Mouse (Mus musculus) intestine, postnatal 0 days (tissue): Measurements from ENCODE around the gene Oxa1l. TPM values are rescaled to one million over a fixed set of nuclear protein-coding genes. Genes with fewer than 3 reads are reported as not detected.

Experiments used
- ATAC-seq: fragments of 200-750 bp; cut with Nextera tagmentation; 2 replicates; pipeline ENCODE4 v1.8.0; 2017; ENCODE audit warnings: mild to moderate bottlenecking, moderate TSS enrichment, moderate library complexity
- H3K27ac ChIP-seq: fragments of 300-500 bp; sonication (generic); 2 replicates; pipeline ENCODE4 v1.5.1; 2014; ENCODE audit warnings: mild to moderate bottlenecking, low read depth, low read length, moderate library complexity
- H3K27me3 ChIP-seq: fragments of 300-500 bp; sonication (generic); replicated peaks from 2 replicates; pipeline ENCODE4 v1.6.1; 2014; ENCODE audit warnings: low read length, mixed read lengths; ENCODE audit not compliant: control insufficient read depth, insufficient read depth
- H3K36me3 ChIP-seq: fragments of 300-500 bp; sonication (generic); 2 replicates; pipeline ENCODE4 v1.6.1; 2014; ENCODE audit warnings: mild to moderate bottlenecking, moderate library complexity; ENCODE audit not compliant: control insufficient read depth, insufficient read depth
- H3K4me1 ChIP-seq: fragments of 300-500 bp; sonication (generic); replicated peaks from 2 replicates; pipeline ENCODE4 v1.6.1; 2014; ENCODE audit warnings: antibody characterized with exemption, low read length, mixed read lengths; ENCODE audit not compliant: control insufficient read depth, insufficient read depth
- H3K4me2 ChIP-seq: fragments of 300-500 bp; sonication (generic); replicated peaks from 2 replicates; pipeline ENCODE4 v1.6.1; 2014; ENCODE audit warnings: low read depth, mild to moderate bottlenecking, moderate library complexity
- H3K4me3 ChIP-seq: fragments of 300-500 bp; sonication (generic); 2 replicates; pipeline ENCODE4 v1.5.1; 2014; ENCODE audit warnings: low read depth, low read length
- H3K9ac ChIP-seq: fragments of 300-500 bp; sonication (generic); 2 replicates; pipeline ENCODE4 v1.6.1; 2014; ENCODE audit warnings: mild to moderate bottlenecking, low read depth, low read length
- H3K9me3 ChIP-seq: fragments of 300-500 bp; sonication (generic); 2 replicates; pipeline ENCODE4 v1.6.1; 2016; ENCODE audit warnings: mixed run types; ENCODE audit not compliant: control insufficient read depth
- CTCF ChIP-seq: sonication (generic); IDR thresholded peaks from 2 replicates; pipeline ENCODE4 v1.5.1; 2016; ENCODE audit warnings: low read depth, mild to moderate bottlenecking, control low read depth, antibody characterized with exemption, moderate library complexity
- WGBS: fragments of 180-500 bp; shearing (Covaris S2); extraction: QIAGEN DNeasy Blood & Tissue Kit; methylation state at CpG from one replicate; pipeline ENCODE4 v1.1.7; 2014; 5-methylcytosine and 5-hydroxymethylcytosine counted together
- polyA plus RNA-seq: library from polyadenylated mRNA; unstranded; fragments of >200 nt; fragmentation: Nextera tagmentation; extraction: Ambion mirVana; gene quantifications from 2 replicates; pipeline ENCODE4 v1.2.1, GENCODE M21; 2015

The Oxa1l gene
- polyA plus RNA-seq, 1 experiment from 2014 or later: 35.5 TPM

DNA sequence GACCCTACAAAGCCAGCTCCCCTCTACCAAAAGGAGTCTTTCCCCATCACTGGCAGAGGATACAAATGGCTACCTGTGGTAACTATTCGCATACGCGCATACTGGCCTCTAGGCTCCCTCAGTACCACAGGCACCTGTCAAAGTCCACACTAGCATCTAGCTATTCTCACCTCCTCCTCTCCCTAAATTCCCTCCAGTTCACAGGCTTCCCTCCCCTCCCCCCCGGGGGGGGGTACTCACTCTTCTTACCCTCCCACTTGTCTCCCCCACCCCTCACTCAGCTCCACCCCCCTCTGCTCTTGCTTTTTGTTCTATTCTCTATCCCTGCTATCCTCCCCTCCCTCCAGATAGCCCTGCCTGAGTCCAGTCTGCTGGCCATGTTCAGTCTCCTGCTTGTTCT is 20.0 kb downstream of the Oxa1l start:
- Histone ChIP-seq H3K9me3 (no peaks in the 10 kb centered on the region), H3K4me2 (0 out of 2 replicates have a peak overlapping the region, but pooled peaks have one; percentile 4), H3K4me1 (peaks cover 13% of the 10 kb centered on the region; the same call in 1 of the 2 replicates), H3K27me3 (no peaks in the 10 kb centered on the region), H3K4me3 (no peak overlapping the region), H3K9ac (no peak overlapping the region), H3K36me3 (peaks cover 6% of the 10 kb centered on the region; the same call in 1 of the 2 replicates), H3K27ac (peak overlapping the region; percentile 51)
- 69% methylated on average over 4 of the region's 4 CpGs for WGBS
- ATAC-seq: no peak
- no peak for TF ChIP-seq CTCF

DNA sequence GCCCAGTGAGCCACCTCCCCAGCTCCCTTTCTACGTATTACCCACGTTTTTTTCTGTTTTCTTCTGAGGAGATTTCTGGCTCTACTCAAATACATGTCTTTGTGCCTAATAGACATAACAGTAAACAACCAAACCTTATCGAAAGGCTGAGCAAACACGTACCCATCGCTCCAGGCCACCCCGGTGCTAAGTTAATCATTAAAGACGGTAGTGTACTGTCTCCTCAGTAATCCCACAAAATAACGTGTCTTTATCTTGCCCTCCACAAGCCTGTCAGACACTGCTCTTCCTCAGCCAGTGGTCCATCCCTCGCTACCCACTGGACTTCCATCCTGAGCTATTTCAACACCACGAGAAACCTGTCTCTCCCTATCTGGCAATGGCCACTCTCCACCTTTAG is 21.2 kb downstream of the Oxa1l start:
- TF ChIP-seq CTCF: no peak
- Histone ChIP-seq H3K36me3 (peaks cover 7% of the 10 kb centered on the region; the same call in 1 of the 2 replicates), H3K27me3 (no peaks in the 10 kb centered on the region), H3K9me3 (no peaks in the 10 kb centered on the region), H3K4me1 (peaks cover 16% of the 10 kb centered on the region; the same call in 1 of the 2 replicates), H3K4me3 (no peak overlapping the region), H3K9ac (no peak overlapping the region), H3K4me2 (peak overlapping the region; percentile 4), H3K27ac (peak overlapping the region; percentile 85)
- ATAC-seq: peak; percentile 23; the same call in 1 of the 2 replicates
- WGBS: 35% methylated on average over 10 of the region's 10 CpGs

- Histone ChIP-seq H3K4me1 (peaks cover 17% of the 10 kb centered on the region; the same call in 1 of the 2 replicates), H3K36me3 (peaks cover 10% of the 10 kb centered on the region; the same call in 1 of the 2 replicates), H3K4me2 (peak overlapping the region; percentile 37; the same call in 1 of the 2 replicates), H3K9me3 (no peaks in the 10 kb centered on the region), H3K27me3 (no peaks in the 10 kb centered on the region), H3K4me3 (no peak overlapping the region), H3K27ac (peak overlapping the region; percentile 85), H3K9ac (no peak overlapping the region)
- WGBS: 70% methylated on average over 9 of the region's 9 CpGs
- ATAC-seq: no peak
- no peak for TF ChIP-seq CTCF
Observed at GRCm38 (mm10) chr14:54382641-54383040, 22.0 kb downstream of the Oxa1l start.

- Histone ChIP-seq H3K36me3 (0 out of 2 replicates have a peak, but pooled peaks cover 4% of the 10 kb centered on the region), H3K4me1 (peaks cover 17% of the 10 kb centered on the region; the same call in 1 of the 2 replicates), H3K9me3 (no peaks in the 10 kb centered on the region), H3K4me2 (peak overlapping the region; percentile 37; the same call in 1 of the 2 replicates), H3K9ac (no peak overlapping the region), H3K4me3 (no peak overlapping the region), H3K27me3 (no peaks in the 10 kb centered on the region), H3K27ac (peak overlapping the region; percentile 85)
- ATAC-seq: peak; percentile 37
- 11% methylated on average over 4 of the region's 4 CpGs for WGBS
- TF ChIP-seq CTCF: no peak
Observed at GRCm38 (mm10) chr14:54383355-54383771, 22.7 kb downstream of the Oxa1l start.

- peak overlapping the region; percentile 85 for H3K27ac ChIP-seq
- H3K4me2 ChIP-seq: no peak overlapping the region
- peaks cover 21% of the 10 kb centered on the region; the same call in 1 of the 2 replicates for H3K4me1 ChIP-seq
- H3K36me3 ChIP-seq: 0 out of 2 replicates have a peak, but pooled peaks cover 4% of the 10 kb centered on the region
- 68% methylated on average over 8 of the region's 8 CpGs for WGBS
- H3K9me3 ChIP-seq: no peaks in the 10 kb centered on the region
- H3K27me3 ChIP-seq: no peaks in the 10 kb centered on the region
- H3K4me3 ChIP-seq: no peak overlapping the region
- no peak overlapping the region for H3K9ac ChIP-seq
- ATAC-seq: no peak
- TF ChIP-seq CTCF: no peak
Observed at GRCm38 (mm10) chr14:54384396-54384795, 23.8 kb downstream of the Oxa1l start.

DNA sequence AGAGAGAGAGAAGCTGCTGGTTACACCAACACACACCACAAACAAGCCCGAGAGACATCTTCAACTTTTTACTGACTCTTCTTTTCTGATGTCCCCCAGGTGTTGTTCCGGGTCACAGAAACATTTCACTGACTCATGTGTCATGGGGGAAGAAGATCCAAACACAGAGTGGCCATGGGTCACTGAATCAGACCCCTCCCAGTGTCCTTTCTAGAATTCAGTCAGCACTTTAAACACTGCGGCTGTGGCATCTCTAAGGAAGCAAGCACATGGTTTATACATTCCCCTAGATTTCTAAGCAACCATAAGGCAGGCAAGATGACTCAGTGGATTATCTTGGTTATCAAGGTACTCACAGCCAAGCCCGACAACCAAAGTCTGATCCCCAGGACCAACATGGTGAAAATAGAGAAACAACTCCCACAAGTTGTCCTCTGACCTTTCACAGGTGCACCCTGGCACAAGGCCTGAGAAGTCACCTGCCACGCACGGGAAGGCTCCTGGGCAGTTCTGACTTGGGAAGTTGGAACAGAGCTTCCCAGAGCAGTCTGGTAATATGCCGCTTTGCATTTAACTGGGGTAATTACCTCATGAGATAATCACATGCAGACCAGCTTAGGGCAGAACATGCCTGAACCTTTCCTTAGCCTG is 25.5 kb downstream of the Oxa1l start:
- Histone ChIP-seq H3K4me2 (no peak overlapping the region), H3K4me3 (no peak overlapping the region), H3K4me1 (peaks cover 18% of the 10 kb centered on the region; the same call in 1 of the 2 replicates), H3K27me3 (no peaks in the 10 kb centered on the region), H3K9ac (0 out of 2 replicates have a peak overlapping the region, but pooled peaks have one; percentile 0), H3K36me3 (0 out of 2 replicates have a peak, but pooled peaks cover 4% of the 10 kb centered on the region), H3K9me3 (no peaks in the 10 kb centered on the region), H3K27ac (peak overlapping the region; percentile 86)
- WGBS: 50% methylated on average over 7 of the region's 7 CpGs
- peak; percentile 58 for ATAC-seq
- no peak for TF ChIP-seq CTCF
